In genomic region chr13:111745216-111745615, GRCm38 (mm10) we compare ENCODE assay signal across 17 mouse cellular contexts.
DNase-seq lines count a peak whose midpoint lies in the region; ATAC-seq lines count a peak whose summit lies in the region.
"Had no signal": no experiment of that assay in that cellular context is flagged by ENCODE, and none has a peak within 500 bp of the region (broad histone marks: within the 10 kb centered on the region; RNA-seq: fewer than 3 reads in every experiment).

No protein-coding gene starts in this region.

- H3K9me3 ChIP-seq in liver, embryonic 12.5 days (replicated peaks), result no peaks in the 10 kb centered on the region
- H3K9me3 ChIP-seq in liver, embryonic 15.5 days (replicated peaks), result no peaks in the 10 kb centered on the region
- H3K9me3 ChIP-seq: forebrain, embryonic 15.5 days; heart, embryonic 12.5 days; limb, embryonic 12.5 days; neural tube, embryonic 12.5 days had no signal

- H3K4me1 ChIP-seq in liver, embryonic 12.5 days, result peaks cover 36% of the 10 kb centered on the region
- peaks cover 37% of the 10 kb centered on the region for H3K4me1 ChIP-seq in liver, embryonic 15.5 days (replicated peaks)
- H3K4me1 ChIP-seq: forebrain, embryonic 15.5 days; limb, embryonic 12.5 days; neural tube, embryonic 12.5 days had no signal

- H3K4me3 ChIP-seq in liver, embryonic 12.5 days, result no peak overlapping the region
- H3K4me3 ChIP-seq in liver, embryonic 15.5 days (replicated peaks), result no peak overlapping the region
- H3K4me3 ChIP-seq: forebrain, embryonic 15.5 days; heart, embryonic 12.5 days; limb, embryonic 12.5 days; neural tube, embryonic 12.5 days had no signal

- ATAC-seq in cerebellum, adult (ENCODE audit: insufficient number of reproducible peaks, low FRiP score, low TSS enrichment), result peak; percentile 65; the same call in 1 of the 2 replicates
- no peak for ATAC-seq in liver, embryonic 12.5 days
- no peak for ATAC-seq in liver, embryonic 15.5 days (ENCODE audit: insufficient read depth)
- ATAC-seq: forebrain, embryonic 15.5 days had no signal

- no peak overlapping the region for H3K4me2 ChIP-seq in liver, embryonic 12.5 days
- H3K4me2 ChIP-seq in liver, embryonic 15.5 days, result no peak overlapping the region
- H3K4me2 ChIP-seq: forebrain, embryonic 15.5 days; heart, embryonic 12.5 days; limb, embryonic 12.5 days; neural tube, embryonic 12.5 days had no signal

- H3K36me3 ChIP-seq in liver, embryonic 12.5 days, result peaks cover 31% of the 10 kb centered on the region
- H3K36me3 ChIP-seq in liver, embryonic 15.5 days (replicated peaks), result peaks cover 31% of the 10 kb centered on the region

- 69% methylated on average over 7 of the region's 7 CpGs for WGBS in liver, embryonic 12.5 days (ENCODE audit: insufficient replicate concordance)
- WGBS in liver, embryonic 15.5 days (ENCODE audit: insufficient replicate concordance), result 56% methylated on average over 7 of the region's 7 CpGs

- H3K27ac ChIP-seq in liver, embryonic 12.5 days, result peak overlapping the region; percentile 85
- H3K27ac ChIP-seq in liver, embryonic 15.5 days (replicated peaks), result peak overlapping the region; percentile 86
- H3K27ac ChIP-seq: forebrain, embryonic 15.5 days; limb, embryonic 12.5 days; neural tube, embryonic 12.5 days had no signal

- H3K27me3 ChIP-seq in liver, embryonic 12.5 days (replicated peaks), result no peaks in the 10 kb centered on the region
- H3K27me3 ChIP-seq in liver, embryonic 15.5 days, result no peaks in the 10 kb centered on the region
- H3K27me3 ChIP-seq: forebrain, embryonic 15.5 days; heart, embryonic 12.5 days; limb, embryonic 12.5 days; neural tube, embryonic 12.5 days; Patski had no signal

- no peak overlapping the region for H3K9ac ChIP-seq in liver, embryonic 12.5 days
- H3K9ac ChIP-seq in liver, embryonic 15.5 days, result no peak overlapping the region
- H3K9ac ChIP-seq: forebrain, embryonic 15.5 days; heart, embryonic 12.5 days; limb, embryonic 12.5 days; neural tube, embryonic 12.5 days had no signal

- no peak for DNase-seq in cerebellum, adult 8-10 months
- no peak for DNase-seq in liver
- DNase-seq in cerebellum, adult 11-12 months, result peak; percentile 35
- DNase-seq in right cerebral cortex, postnatal 25 days, result no peak
- no peak for DNase-seq in lung, postnatal 4 days
- DNase-seq: gastrocnemius, postnatal 10 days; kidney, adult 8-10 months; lung, postnatal 10 days; midbrain, embryonic 14.5 days had no signal
